Mouse (Mus musculus): ENCODE data around the gene Grtp1.

DNA sequence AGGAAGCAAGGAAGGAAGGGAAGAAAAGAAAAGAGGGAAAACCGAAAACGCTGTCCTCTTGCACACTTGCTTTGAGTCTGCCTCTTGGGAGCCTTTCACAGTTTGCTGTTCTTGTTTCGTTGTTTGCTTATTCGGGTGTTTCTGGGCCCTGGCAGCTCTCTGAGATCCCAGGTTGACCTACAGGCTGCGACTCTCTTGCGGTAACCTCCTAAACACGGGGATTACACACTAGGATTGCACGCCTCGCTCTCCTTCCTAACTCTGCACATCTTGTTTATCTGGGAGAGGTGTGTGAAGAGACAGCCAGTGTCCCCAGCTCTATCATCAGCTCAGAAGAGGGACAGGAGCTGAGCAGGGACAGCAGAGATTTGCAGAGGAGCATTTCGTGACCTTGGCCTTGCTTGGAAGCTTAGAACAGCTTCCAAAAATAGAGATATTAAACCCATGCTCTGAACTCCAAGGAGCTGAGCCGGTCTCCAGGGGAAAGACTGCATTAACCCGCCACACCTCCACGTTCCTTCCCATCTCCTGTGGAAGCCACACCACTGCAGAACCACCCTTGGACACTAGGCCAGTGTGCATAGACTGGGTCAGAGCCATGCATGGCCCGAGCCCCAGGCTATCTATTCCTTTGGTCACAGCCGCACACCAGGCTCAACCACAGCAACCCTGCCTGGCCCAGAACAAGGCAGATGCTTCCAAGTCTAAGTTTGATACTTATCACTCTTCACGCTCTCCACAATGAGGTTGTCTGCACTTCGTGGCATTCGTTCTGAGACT lies 19.3 kb downstream of the Grtp1 start:
- TF ChIP-seq CTCF (conservative IDR thresholded peaks at IDR 0.05; ENCODE audit: insufficient read depth, insufficient read length, low read depth, low read length): no peak
- no peak for TF ChIP-seq POLR2A (IDR thresholded peaks at IDR 0.05; ENCODE audit: low read depth, low read length)

Measured in kidney, adult 2 months (tissue).